Mouse (Mus musculus) kidney, postnatal 14 days (tissue): ENCODE measurements around the gene Slc4a1.

Experiments
- DNase-seq: peaks from one replicate; pipeline ENCODE4 v3.0.0; 2022; ENCODE audit warnings: mixed read lengths

Slc4a1 gene

GRCm38 (mm10) chr11:102319941-102320685 lies 45.9 kb downstream of the Slc4a1 start:
- DNase-seq: peak; percentile 90

GRCm38 (mm10) chr11:102319410-102319792 lies 46.6 kb downstream of the Slc4a1 start, which contains the start of gene Ubtf:
Gene Ubtf, minus strand, starts transcription at chr11:102319742.
- peak; percentile 88 for DNase-seq

GRCm38 (mm10) chr11:102318576-102319409 lies 47.2 kb downstream of the Slc4a1 start:
- DNase-seq: peak; percentile 73

GRCm38 (mm10) chr11:102317901-102318575 lies 48.0 kb downstream of the Slc4a1 start:
- DNase-seq: peak; percentile 91

GRCm38 (mm10) chr11:102317298-102317900 lies 48.6 kb downstream of the Slc4a1 start:
- DNase-seq: no peak

GRCm38 (mm10) chr11:102316572-102317297 lies 49.3 kb downstream of the Slc4a1 start:
- DNase-seq: peak; percentile 95

GRCm38 (mm10) chr11:102315690-102316571 lies 50.1 kb downstream of the Slc4a1 start:
- no peak for DNase-seq

- DNase-seq: no peak
These were observed 51.7 kb downstream of the Slc4a1 start for GRCm38 (mm10) chr11:102314321-102314720.

GRCm38 (mm10) chr11:102312586-102312985 lies 53.4 kb downstream of the Slc4a1 start:
- no peak for DNase-seq

- no peak for DNase-seq
These were observed 54.0 kb downstream of the Slc4a1 start for GRCm38 (mm10) chr11:102311966-102312365.

- DNase-seq: no peak
These were observed 55.0 kb downstream of the Slc4a1 start for GRCm38 (mm10) chr11:102310768-102311695.

- no peak for DNase-seq
These were observed 56.0 kb downstream of the Slc4a1 start for GRCm38 (mm10) chr11:102309821-102310617.

- peak; percentile 98 for DNase-seq
These were observed 57.0 kb downstream of the Slc4a1 start for GRCm38 (mm10) chr11:102308979-102309378.

GRCm38 (mm10) chr11:102308104-102308503 lies 57.9 kb downstream of the Slc4a1 start:
- DNase-seq: no peak

- DNase-seq: no peak
These were observed 60.6 kb downstream of the Slc4a1 start for GRCm38 (mm10) chr11:102305359-102305758.

- no peak for DNase-seq
These were observed 61.9 kb downstream of the Slc4a1 start for GRCm38 (mm10) chr11:102304141-102304540.

- peak; percentile 68 for DNase-seq
These were observed 66.2 kb downstream of the Slc4a1 start for GRCm38 (mm10) chr11:102299839-102300238.
